Mouse (Mus musculus) embryonic fibroblast, embryonic 13.5 days (primary cell): ENCODE results near the gene Htatip2.

Experiments used
- CTCF ChIP-seq: IDR thresholded peaks from 2 replicates; pipeline ENCODE4 v1.5.1; 2011; ENCODE audit warnings: mild to moderate bottlenecking, control low read depth, low read length, moderate library complexity, borderline replicate concordance; ENCODE audit not compliant: insufficient read depth
- POLR2A ChIP-seq: IDR thresholded peaks from 2 replicates; pipeline ENCODE4 v1.6.1; 2011; ENCODE audit warnings: low read depth, mild to moderate bottlenecking, control low read depth, low read length, moderate library complexity

DNA sequence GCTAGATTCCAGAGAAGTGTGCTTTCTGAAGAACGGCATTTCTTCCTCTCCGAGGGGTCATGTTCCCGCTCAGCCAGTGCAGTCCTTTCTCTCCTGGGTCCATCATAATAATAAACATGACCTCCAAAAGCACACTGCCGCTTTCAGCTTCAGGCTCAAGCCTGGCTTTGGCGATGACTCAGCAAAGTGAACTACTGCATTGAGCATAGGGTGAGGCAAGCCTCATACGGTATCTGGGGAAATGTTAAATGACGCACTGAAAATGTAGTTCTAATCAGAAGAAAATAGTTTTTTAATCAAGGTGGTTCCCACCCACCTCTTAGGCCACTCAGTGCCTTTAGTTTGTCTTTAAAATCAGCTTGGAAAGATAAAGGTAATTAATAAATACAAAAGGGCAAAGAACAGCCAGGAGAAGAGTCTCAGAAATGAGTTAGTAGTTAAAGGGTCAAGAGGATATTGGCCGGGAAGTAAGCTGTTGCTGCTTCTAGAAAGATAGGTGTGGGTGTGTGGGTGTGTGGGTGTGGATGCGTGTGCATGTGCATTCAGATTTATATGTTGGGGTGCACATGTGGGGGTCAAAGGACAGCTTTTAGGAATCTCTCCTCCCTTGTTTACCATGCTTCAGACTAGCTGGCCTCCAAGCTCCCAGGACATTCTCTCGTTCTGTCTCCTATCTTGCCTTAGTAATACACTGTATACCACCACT, 5.2 kb downstream of the Htatip2 start:
- TF ChIP-seq CTCF: no peak
- no peak for TF ChIP-seq POLR2A
